ENCODE assay signal across 30 mouse cellular contexts in genomic region chr14:103657876-103658275, GRCm38 (mm10). TPM values are rescaled to one million over a fixed set of nuclear protein-coding genes. Genes with fewer than 3 reads are reported as not detected.
"Had no signal": no experiment of that assay in that cellular context is flagged by ENCODE, and none has a peak within 500 bp of the region (broad histone marks: within the 10 kb centered on the region; RNA-seq: fewer than 3 reads in every experiment).

No protein-coding gene starts in this region.

- ATAC-seq: forebrain, embryonic 13.5 days; forebrain, embryonic 14.5 days; forebrain, embryonic 15.5 days; forebrain, embryonic 16.5 days; forebrain, postnatal 0 days had no signal

- H3K9ac ChIP-seq: embryonic facial prominence, embryonic 12.5 days; embryonic facial prominence, embryonic 13.5 days; embryonic facial prominence, embryonic 15.5 days; forebrain, embryonic 12.5 days; forebrain, embryonic 13.5 days; forebrain, embryonic 15.5 days; forebrain, postnatal 0 days had no signal

- H3K27me3 ChIP-seq: embryonic facial prominence, embryonic 12.5 days; embryonic facial prominence, embryonic 13.5 days; embryonic facial prominence, embryonic 15.5 days; forebrain, embryonic 12.5 days; forebrain, embryonic 13.5 days; forebrain, embryonic 15.5 days had no signal

- DNase-seq: cerebellum, adult 2 months; cerebellum, adult 8-10 months; cerebellum, adult 9-10 months; cerebellum, adult 9-11 months; cerebellum, postnatal 10 days; cerebellum, postnatal 14 days; cerebellum, postnatal 25 days; cerebellum, postnatal 36 days; embryo, embryonic 11 days; forebrain, postnatal 0 days; gastrocnemius, adult 2 months; gastrocnemius, postnatal 10 days; gastrocnemius, postnatal 14 days; gastrocnemius, postnatal 25 days; gastrocnemius, postnatal 36 days; heart, adult 18-20 months; heart, adult 2 months had no signal

- H3K27ac ChIP-seq: embryonic facial prominence, embryonic 10.5 days; embryonic facial prominence, embryonic 12.5 days; embryonic facial prominence, embryonic 13.5 days; embryonic facial prominence, embryonic 15.5 days; forebrain, embryonic 10.5 days; forebrain, embryonic 12.5 days; forebrain, embryonic 13.5 days; forebrain, embryonic 15.5 days; gastrocnemius, adult 2 months; heart, adult 2 months had no signal

- H3K36me3 ChIP-seq: embryonic facial prominence, embryonic 12.5 days; embryonic facial prominence, embryonic 13.5 days; embryonic facial prominence, embryonic 15.5 days had no signal

- H3K4me3 ChIP-seq: embryonic facial prominence, embryonic 10.5 days; embryonic facial prominence, embryonic 12.5 days; embryonic facial prominence, embryonic 13.5 days; embryonic facial prominence, embryonic 15.5 days; erythroblast, embryonic 14.5 days; forebrain, embryonic 10.5 days; forebrain, embryonic 12.5 days; forebrain, embryonic 13.5 days; forebrain, embryonic 15.5 days; gastrocnemius, adult 2 months; heart, adult 2 months had no signal

- H3K9me3 ChIP-seq: embryonic facial prominence, embryonic 10.5 days; embryonic facial prominence, embryonic 12.5 days; embryonic facial prominence, embryonic 13.5 days; embryonic facial prominence, embryonic 15.5 days; forebrain, embryonic 10.5 days; forebrain, embryonic 12.5 days; forebrain, embryonic 13.5 days; forebrain, embryonic 15.5 days had no signal

- H3K4me1 ChIP-seq: embryonic facial prominence, embryonic 10.5 days; embryonic facial prominence, embryonic 12.5 days; embryonic facial prominence, embryonic 13.5 days; embryonic facial prominence, embryonic 15.5 days had no signal

- H3K4me2 ChIP-seq: embryonic facial prominence, embryonic 12.5 days; embryonic facial prominence, embryonic 13.5 days; embryonic facial prominence, embryonic 15.5 days; forebrain, embryonic 12.5 days; forebrain, embryonic 13.5 days; forebrain, embryonic 15.5 days had no signal

RNA-seq across cellular contexts. Expression of gene Slain1, which starts 7.8 kb away (rescaled TPM):
- total RNA-seq: gastrocnemius, adult 18-20 months; gastrocnemius, adult 2 months; gastrocnemius, adult 8-10 months; gastrocnemius, postnatal 25 days had no signal
